Mouse (Mus musculus) forebrain, embryonic 14.5 days (tissue): Measurements from ENCODE around the gene Myh9. TPM values are rescaled to one million over a fixed set of nuclear protein-coding genes. Genes with fewer than 3 reads are reported as not detected.

Experiments
- ATAC-seq: fragments of 200-750 bp; cut with Nextera tagmentation; 2 replicates; pipeline ENCODE4 v1.8.0; 2017; ENCODE audit warnings: mild to moderate bottlenecking, moderate library complexity
- DNase-seq: peaks from one replicate; pipeline ENCODE4 v3.0.0-alpha.2; 2015; ENCODE audit warnings: low spot score
- H3K27ac ChIP-seq: fragments of 300-500 bp; sonication (generic); 2 replicates; pipeline ENCODE4 v1.5.1; 2014; ENCODE audit warnings: low read depth, mild to moderate bottlenecking, control low read depth, low read length, moderate library complexity
- H3K27me3 ChIP-seq: fragments of 300-500 bp; sonication (generic); replicated peaks from 2 replicates; pipeline ENCODE4 v1.6.1; 2014; ENCODE audit warnings: low read length, control low read depth, mixed read lengths; ENCODE audit not compliant: control insufficient read depth, insufficient read depth
- H3K36me3 ChIP-seq: fragments of 300-500 bp; sonication (generic); 2 replicates; pipeline ENCODE4 v1.6.1; 2014; ENCODE audit warnings: low read length, control low read depth; ENCODE audit not compliant: control insufficient read depth, insufficient read depth
- H3K4me1 ChIP-seq: fragments of 300-500 bp; sonication (generic); 2 replicates; pipeline ENCODE4 v1.6.1; 2014; ENCODE audit warnings: antibody characterized with exemption, low read length, control low read depth; ENCODE audit not compliant: control insufficient read depth, insufficient read depth
- H3K4me2 ChIP-seq: fragments of 300-500 bp; sonication (generic); 2 replicates; pipeline ENCODE4 v1.6.1; 2014; ENCODE audit warnings: mild to moderate bottlenecking, control low read depth, low read length
- H3K4me3 ChIP-seq: fragments of 300-500 bp; sonication (generic); 2 replicates; pipeline ENCODE4 v1.5.1; 2014; ENCODE audit warnings: low read depth, low read length, control low read depth
- H3K9ac ChIP-seq: fragments of 300-500 bp; sonication (generic); 2 replicates; pipeline ENCODE4 v1.6.1; 2014; ENCODE audit warnings: mild to moderate bottlenecking, low read length, control low read depth, moderate library complexity
- H3K9me3 ChIP-seq: fragments of 300-500 bp; sonication (generic); replicated peaks from 2 replicates; pipeline ENCODE4 v1.6.1; 2016; ENCODE audit warnings: low read length, control low read depth, mixed read lengths; ENCODE audit not compliant: control insufficient read depth
- WGBS: fragments of 180-500 bp; shearing (Covaris S2); extraction: QIAGEN DNeasy Blood & Tissue Kit; methylation state at CpG from one replicate; pipeline ENCODE4 v1.1.7; 2014; 5-methylcytosine and 5-hydroxymethylcytosine counted together
- polyA plus RNA-seq: library from polyadenylated mRNA; unstranded; fragments of >200 nt; fragmentation: Nextera tagmentation; extraction: Ambion mirVana; gene quantifications from 2 replicates; pipeline ENCODE4 v1.2.1, GENCODE M21; 2014

Gene Myh9
- polyA plus RNA-seq, 1 experiment from 2014 or later: 10.8 TPM

- peak overlapping the region; percentile 86 for H3K4me3 ChIP-seq
- no peaks in the 10 kb centered on the region for H3K9me3 ChIP-seq
- 4% methylated on average over 36 of the region's 36 CpGs for WGBS
- H3K4me2 ChIP-seq: peak overlapping the region; percentile 94
- H3K4me1 ChIP-seq: peaks cover 29% of the 10 kb centered on the region
- no peak overlapping the region for H3K27ac ChIP-seq
- H3K9ac ChIP-seq: peak overlapping the region; percentile 78
- ATAC-seq (no peak), DNase-seq (no peak)
- H3K27me3 ChIP-seq: no peaks in the 10 kb centered on the region
- no peaks in the 10 kb centered on the region for H3K36me3 ChIP-seq
Observed at GRCm38 (mm10) chr15:77840450-77841360, 1.3 kb downstream of the Myh9 start.

- Histone ChIP-seq H3K36me3 (no peaks in the 10 kb centered on the region), H3K27me3 (no peaks in the 10 kb centered on the region), H3K9ac (peak overlapping the region; percentile 35; the same call in 1 of the 2 replicates), H3K4me3 (peak overlapping the region; percentile 86; the same call in 1 of the 2 replicates), H3K27ac (peak overlapping the region; percentile 39; the same call in 1 of the 2 replicates), H3K4me1 (peaks cover 29% of the 10 kb centered on the region), H3K4me2 (peak overlapping the region; percentile 94), H3K9me3 (no peaks in the 10 kb centered on the region)
- no peak for ATAC-seq
- WGBS: 10% methylated on average over 10 of the region's 10 CpGs
- DNase-seq: no peak
Observed at GRCm38 (mm10) chr15:77839529-77840286, 2.3 kb downstream of the Myh9 start.

GRCm38 (mm10) chr15:77838530-77839387, 3.2 kb downstream of the Myh9 start:
- Histone ChIP-seq H3K4me2 (peak overlapping the region; percentile 18; the same call in 1 of the 2 replicates), H3K27ac (peak overlapping the region; percentile 39), H3K9ac (no peak overlapping the region)

GRCm38 (mm10) chr15:77837444-77838117, 4.4 kb downstream of the Myh9 start:
- no peak overlapping the region for H3K4me2 ChIP-seq
- DNase-seq: no peak
- no peak overlapping the region for H3K9ac ChIP-seq
- WGBS: 75% methylated on average over 10 of the region's 10 CpGs
- H3K27me3 ChIP-seq: no peaks in the 10 kb centered on the region
- no peak overlapping the region for H3K27ac ChIP-seq
- no peaks in the 10 kb centered on the region for H3K9me3 ChIP-seq
- no peaks in the 10 kb centered on the region for H3K36me3 ChIP-seq
- ATAC-seq: no peak
- peaks cover 29% of the 10 kb centered on the region for H3K4me1 ChIP-seq
- no peak overlapping the region for H3K4me3 ChIP-seq

More at GRCm38 (mm10) chr15:77838530-77839387, 3.2 kb downstream of the Myh9 start:
- no peak for ATAC-seq
- no peak for DNase-seq
- Histone ChIP-seq H3K27me3 (no peaks in the 10 kb centered on the region), H3K36me3 (no peaks in the 10 kb centered on the region), H3K4me3 (no peak overlapping the region), H3K9me3 (no peaks in the 10 kb centered on the region), H3K4me1 (peaks cover 29% of the 10 kb centered on the region)
- 12% methylated on average over 4 of the region's 4 CpGs for WGBS

GRCm38 (mm10) chr15:77836692-77837443, 5.1 kb downstream of the Myh9 start:
- WGBS: 63% methylated on average over 6 of the region's 6 CpGs
- no peak overlapping the region for H3K9ac ChIP-seq
- no peak overlapping the region for H3K4me2 ChIP-seq
- H3K27ac ChIP-seq: no peak overlapping the region
- no peaks in the 10 kb centered on the region for H3K9me3 ChIP-seq
- ATAC-seq (no peak), DNase-seq (no peak)
- H3K4me1 ChIP-seq: peaks cover 29% of the 10 kb centered on the region
- H3K27me3 ChIP-seq: no peaks in the 10 kb centered on the region
- no peaks in the 10 kb centered on the region for H3K36me3 ChIP-seq
- H3K4me3 ChIP-seq: no peak overlapping the region

- H3K36me3 ChIP-seq: no peaks in the 10 kb centered on the region
- no peak overlapping the region for H3K4me2 ChIP-seq
- H3K4me3 ChIP-seq: no peak overlapping the region
- ATAC-seq (no peak), DNase-seq (no peak)
- 58% methylated on average over 9 of the region's 9 CpGs for WGBS
- H3K27ac ChIP-seq: no peak overlapping the region
- H3K9ac ChIP-seq: no peak overlapping the region
- peaks cover 27% of the 10 kb centered on the region for H3K4me1 ChIP-seq
- H3K27me3 ChIP-seq: no peaks in the 10 kb centered on the region
- H3K9me3 ChIP-seq: no peaks in the 10 kb centered on the region
Observed at GRCm38 (mm10) chr15:77835930-77836653, 5.9 kb downstream of the Myh9 start.

- WGBS: 79% methylated on average over 15 of the region's 15 CpGs
- H3K9ac ChIP-seq: no peak overlapping the region
- H3K27ac ChIP-seq: no peak overlapping the region
- no peaks in the 10 kb centered on the region for H3K27me3 ChIP-seq
- ATAC-seq (no peak), DNase-seq (no peak)
- H3K36me3 ChIP-seq: no peaks in the 10 kb centered on the region
- H3K4me2 ChIP-seq: no peak overlapping the region
- H3K4me1 ChIP-seq: peaks cover 13% of the 10 kb centered on the region
- H3K9me3 ChIP-seq: no peaks in the 10 kb centered on the region
- H3K4me3 ChIP-seq: no peak overlapping the region
Observed at GRCm38 (mm10) chr15:77834336-77835268, 7.4 kb downstream of the Myh9 start.
